ENCODE assay signal across 19 mouse cellular contexts in the genomic region with DNA sequence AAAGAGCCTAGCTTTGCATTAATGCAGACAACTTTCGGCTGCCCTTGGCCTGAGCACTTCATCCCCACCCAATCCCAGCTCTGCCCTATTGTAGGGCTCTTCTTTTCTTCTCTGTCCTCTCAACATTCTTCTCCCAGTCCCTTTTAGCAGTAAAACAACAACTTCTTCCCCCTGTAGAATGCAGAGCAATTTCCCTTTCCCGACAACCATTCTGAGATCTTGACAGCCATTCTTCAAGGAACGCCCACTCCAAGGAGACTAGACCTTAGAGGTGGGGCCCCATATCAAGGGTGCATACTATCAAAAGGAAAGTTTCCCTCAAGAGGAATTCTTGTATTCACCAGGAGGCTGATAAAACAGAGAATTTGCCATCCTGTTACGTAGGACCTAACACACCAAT. TPM values are rescaled to one million over a fixed set of nuclear protein-coding genes. Genes with fewer than 3 reads are reported as not detected.
DNase-seq lines count a peak whose midpoint lies in the region; ATAC-seq lines count a peak whose summit lies in the region.
"Had no signal": no experiment of that assay in that cellular context is flagged by ENCODE, and none has a peak within 500 bp of the region (broad histone marks: within the 10 kb centered on the region; RNA-seq: fewer than 3 reads in every experiment).

No protein-coding gene starts in this region.

- peak; percentile 30; the same call in 1 of the 2 replicates for ATAC-seq in forebrain, embryonic 11.5 days (replicated peaks; ENCODE audit: low FRiP score)
- ATAC-seq in forebrain, embryonic 14.5 days = no peak
- 0 out of 2 replicates have a peak, but pooled peaks have one; percentile 33 for ATAC-seq in midbrain, embryonic 11.5 days (ENCODE audit: low FRiP score)
- no peak for ATAC-seq in midbrain, embryonic 14.5 days (ENCODE audit: low FRiP score, low TSS enrichment)
- no peak for ATAC-seq in neural tube, embryonic 15.5 days (ENCODE audit: low FRiP score)

- no peaks in the 10 kb centered on the region; the same call in 1 of the 2 replicates for H3K4me1 ChIP-seq in forebrain, embryonic 11.5 days (replicated peaks; ENCODE audit: control insufficient read depth, insufficient read depth, low read length)
- peaks cover 4% of the 10 kb centered on the region; the same call in 1 of the 2 replicates for H3K4me1 ChIP-seq in forebrain, embryonic 14.5 days (ENCODE audit: control insufficient read depth, insufficient read depth, low read length)
- peaks cover 10% of the 10 kb centered on the region for H3K4me1 ChIP-seq in midbrain, embryonic 11.5 days (ENCODE audit: control insufficient read depth, insufficient read depth, low read length)
- H3K4me1 ChIP-seq in midbrain, embryonic 14.5 days (ENCODE audit: control insufficient read depth, insufficient read depth, low read length) = no peaks in the 10 kb centered on the region
- peaks cover 11% of the 10 kb centered on the region; the same call in 1 of the 2 replicates for H3K4me1 ChIP-seq in neural tube, embryonic 15.5 days
- H3K4me1 ChIP-seq: embryonic facial prominence, embryonic 10.5 days; lung, embryonic 15.5 days had no signal

- H3K9ac ChIP-seq in forebrain, embryonic 11.5 days (ENCODE audit: low read length) = no peak overlapping the region
- no peak overlapping the region for H3K9ac ChIP-seq in forebrain, embryonic 14.5 days (ENCODE audit: low read length)
- H3K9ac ChIP-seq in midbrain, embryonic 11.5 days (ENCODE audit: low read length) = peak overlapping the region; percentile 12; the same call in 1 of the 2 replicates
- no peak overlapping the region for H3K9ac ChIP-seq in midbrain, embryonic 14.5 days (replicated peaks; ENCODE audit: low read length)
- no peak overlapping the region for H3K9ac ChIP-seq in neural tube, embryonic 15.5 days (replicated peaks)
- H3K9ac ChIP-seq: liver, embryonic 14.5 days; lung, embryonic 15.5 days had no signal

- no peak for DNase-seq in forebrain, embryonic 11.5 days (ENCODE audit: low spot score)
- DNase-seq in forebrain, embryonic 14.5 days (ENCODE audit: low spot score) = no peak
- no peak for DNase-seq in midbrain, embryonic 11.5 days (ENCODE audit: low spot score, missing footprints)
- no peak for DNase-seq in midbrain, embryonic 14.5 days
- peak; percentile 85 for DNase-seq in ZHBTc4 (ENCODE audit: low read depth, low spot score)
- DNase-seq in cerebellum, postnatal 10 days = no peak
- DNase-seq: adrenal gland, adult 8-10 months; cerebellum, adult 11 months; cerebellum, postnatal 14 days; kidney, adult 18-20 months; spleen, adult 18-20 months; thymus, postnatal 25 days had no signal

- WGBS in forebrain, embryonic 11.5 days = 46% methylated on average over 4 of the region's 4 CpGs
- WGBS in forebrain, embryonic 14.5 days = 29% methylated on average over 4 of the region's 4 CpGs
- WGBS in midbrain, embryonic 11.5 days = 43% methylated on average over 4 of the region's 4 CpGs
- 33% methylated on average over 4 of the region's 4 CpGs for WGBS in midbrain, embryonic 14.5 days
- WGBS in neural tube, embryonic 15.5 days = 28% methylated on average over 4 of the region's 4 CpGs

- no peaks in the 10 kb centered on the region for H3K9me3 ChIP-seq in forebrain, embryonic 11.5 days (ENCODE audit: control insufficient read depth, low read length)
- H3K9me3 ChIP-seq in forebrain, embryonic 14.5 days (replicated peaks; ENCODE audit: control insufficient read depth, low read length) = no peaks in the 10 kb centered on the region
- H3K9me3 ChIP-seq in midbrain, embryonic 11.5 days (ENCODE audit: control insufficient read depth, low read length) = no peaks in the 10 kb centered on the region
- H3K9me3 ChIP-seq in midbrain, embryonic 14.5 days (ENCODE audit: control insufficient read depth, low read length) = no peaks in the 10 kb centered on the region
- no peaks in the 10 kb centered on the region for H3K9me3 ChIP-seq in neural tube, embryonic 15.5 days (replicated peaks)
- H3K9me3 ChIP-seq: embryonic facial prominence, embryonic 10.5 days; lung, embryonic 15.5 days had no signal

- no peak overlapping the region for H3K4me2 ChIP-seq in forebrain, embryonic 11.5 days (ENCODE audit: low read depth, low read length, severe bottlenecking)
- no peak overlapping the region for H3K4me2 ChIP-seq in forebrain, embryonic 14.5 days (ENCODE audit: low read length)
- peak overlapping the region; percentile 7; the same call in 1 of the 2 replicates for H3K4me2 ChIP-seq in midbrain, embryonic 11.5 days
- H3K4me2 ChIP-seq in midbrain, embryonic 14.5 days (ENCODE audit: low read length) = no peak overlapping the region
- no peak overlapping the region for H3K4me2 ChIP-seq in neural tube, embryonic 15.5 days
- H3K4me2 ChIP-seq: lung, embryonic 15.5 days had no signal

- H3K4me3 ChIP-seq in forebrain, embryonic 11.5 days (ENCODE audit: low read depth, low read length) = no peak overlapping the region
- no peak overlapping the region for H3K4me3 ChIP-seq in forebrain, embryonic 14.5 days (ENCODE audit: low read depth, low read length)
- no peak overlapping the region for H3K4me3 ChIP-seq in midbrain, embryonic 11.5 days (ENCODE audit: low read depth, low read length)
- H3K4me3 ChIP-seq in midbrain, embryonic 14.5 days (replicated peaks; ENCODE audit: low read depth, low read length) = no peak overlapping the region
- no peak overlapping the region for H3K4me3 ChIP-seq in neural tube, embryonic 15.5 days (replicated peaks)
- H3K4me3 ChIP-seq: embryonic facial prominence, embryonic 10.5 days; lung, embryonic 15.5 days had no signal

- peak overlapping the region; percentile 19; the same call in 1 of the 2 replicates for H3K27ac ChIP-seq in forebrain, embryonic 11.5 days (ENCODE audit: low read depth, low read length)
- H3K27ac ChIP-seq in forebrain, embryonic 14.5 days (ENCODE audit: low read depth, low read length) = no peak overlapping the region
- peak overlapping the region; percentile 61 for H3K27ac ChIP-seq in midbrain, embryonic 11.5 days (ENCODE audit: low read depth, low read length)
- H3K27ac ChIP-seq in midbrain, embryonic 14.5 days (replicated peaks; ENCODE audit: low read depth, low read length) = no peak overlapping the region
- peak overlapping the region; percentile 13; the same call in 1 of the 2 replicates for H3K27ac ChIP-seq in neural tube, embryonic 15.5 days (replicated peaks)
- H3K27ac ChIP-seq: embryonic facial prominence, embryonic 10.5 days; kidney, postnatal 0 days; liver, embryonic 14.5 days; lung, embryonic 15.5 days; macrophage had no signal

- no peaks in the 10 kb centered on the region for H3K36me3 ChIP-seq in forebrain, embryonic 11.5 days (ENCODE audit: control insufficient read depth, insufficient read depth, low read length)
- peaks cover 14% of the 10 kb centered on the region for H3K36me3 ChIP-seq in forebrain, embryonic 14.5 days (ENCODE audit: control insufficient read depth, insufficient read depth, low read length)
- H3K36me3 ChIP-seq in midbrain, embryonic 11.5 days (ENCODE audit: control insufficient read depth, insufficient read depth, low read length) = no peaks in the 10 kb centered on the region
- H3K36me3 ChIP-seq in midbrain, embryonic 14.5 days (ENCODE audit: control insufficient read depth, insufficient read depth, low read length) = peaks cover 18% of the 10 kb centered on the region; the same call in 1 of the 2 replicates
- peaks cover 10% of the 10 kb centered on the region; the same call in 1 of the 2 replicates for H3K36me3 ChIP-seq in neural tube, embryonic 15.5 days
- H3K36me3 ChIP-seq: lung, embryonic 15.5 days had no signal

- no peaks in the 10 kb centered on the region for H3K27me3 ChIP-seq in forebrain, embryonic 11.5 days (ENCODE audit: control insufficient read depth, insufficient read depth, low read length)
- no peaks in the 10 kb centered on the region for H3K27me3 ChIP-seq in forebrain, embryonic 14.5 days (replicated peaks; ENCODE audit: control insufficient read depth, insufficient read depth, low read length)
- no peaks in the 10 kb centered on the region for H3K27me3 ChIP-seq in midbrain, embryonic 11.5 days (ENCODE audit: control insufficient read depth, insufficient read depth, low read length)
- H3K27me3 ChIP-seq in midbrain, embryonic 14.5 days (ENCODE audit: control insufficient read depth, insufficient read depth, low read length) = no peaks in the 10 kb centered on the region
- H3K27me3 ChIP-seq in neural tube, embryonic 15.5 days (replicated peaks) = no peaks in the 10 kb centered on the region
- H3K27me3 ChIP-seq: CH12.LX; lung, embryonic 15.5 days had no signal

RNA-seq across cellular contexts. Expression of a gene that starts 18.5 kb away (rescaled TPM):
- polyA plus RNA-seq in forebrain, embryonic 11.5 days (2014; fragmentation: Nextera tagmentation; extraction: Ambion mirVana) = 7.2 and 8.1 TPM in 2 replicates
- polyA plus RNA-seq in forebrain, embryonic 14.5 days (2014; fragmentation: Nextera tagmentation; extraction: Ambion mirVana) = 5.9 and 6.6 TPM in 2 replicates
- 6.3 and 8.0 TPM in 2 replicates for polyA plus RNA-seq in midbrain, embryonic 11.5 days (2014; fragmentation: Nextera tagmentation; extraction: Ambion mirVana)
- polyA plus RNA-seq in midbrain, embryonic 14.5 days (2014; fragmentation: Nextera tagmentation; extraction: Ambion mirVana) = 7.5 and 7.6 TPM in 2 replicates
- 6.1 and 6.8 TPM in 2 replicates for polyA plus RNA-seq in neural tube, embryonic 15.5 days (2015; fragmentation: Nextera tagmentation; extraction: Ambion mirVana)

RNA-seq across cellular contexts. Expression of a gene that starts 37.6 kb away (rescaled TPM):
- 2.4 and 3.6 TPM in 2 replicates for polyA plus RNA-seq in forebrain, embryonic 11.5 days (2014; fragmentation: Nextera tagmentation; extraction: Ambion mirVana)
- polyA plus RNA-seq in forebrain, embryonic 14.5 days (2014; fragmentation: Nextera tagmentation; extraction: Ambion mirVana) = 1.8 and 3.6 TPM in 2 replicates
- polyA plus RNA-seq in midbrain, embryonic 11.5 days (2014; fragmentation: Nextera tagmentation; extraction: Ambion mirVana) = 1.4 and 1.8 TPM in 2 replicates
- 3.1 and 3.2 TPM in 2 replicates for polyA plus RNA-seq in midbrain, embryonic 14.5 days (2014; fragmentation: Nextera tagmentation; extraction: Ambion mirVana)
- 2.5 and 2.9 TPM in 2 replicates for polyA plus RNA-seq in neural tube, embryonic 15.5 days (2015; fragmentation: Nextera tagmentation; extraction: Ambion mirVana)

RNA-seq across cellular contexts. Expression of a gene that starts 37.6 kb away (rescaled TPM):
- polyA plus RNA-seq in forebrain, embryonic 11.5 days (2014; fragmentation: Nextera tagmentation; extraction: Ambion mirVana) = 44.5 and 45.5 TPM in 2 replicates
- polyA plus RNA-seq in forebrain, embryonic 14.5 days (2014; fragmentation: Nextera tagmentation; extraction: Ambion mirVana) = 55.4 and 55.5 TPM in 2 replicates
- 39.0 and 41.2 TPM in 2 replicates for polyA plus RNA-seq in midbrain, embryonic 11.5 days (2014; fragmentation: Nextera tagmentation; extraction: Ambion mirVana)
- polyA plus RNA-seq in midbrain, embryonic 14.5 days (2014; fragmentation: Nextera tagmentation; extraction: Ambion mirVana) = 48.1 and 49.5 TPM in 2 replicates
- 36.9 and 39.8 TPM in 2 replicates for polyA plus RNA-seq in neural tube, embryonic 15.5 days (2015; fragmentation: Nextera tagmentation; extraction: Ambion mirVana)

RNA-seq across cellular contexts. Expression of a gene that starts 37.7 kb away (rescaled TPM):
- polyA plus RNA-seq in forebrain, embryonic 11.5 days (2014; fragmentation: Nextera tagmentation; extraction: Ambion mirVana) = 34.6 and 37.3 TPM in 2 replicates
- polyA plus RNA-seq in forebrain, embryonic 14.5 days (2014; fragmentation: Nextera tagmentation; extraction: Ambion mirVana) = 25.1 and 33.2 TPM in 2 replicates
- polyA plus RNA-seq in midbrain, embryonic 11.5 days (2014; fragmentation: Nextera tagmentation; extraction: Ambion mirVana) = 29.6 and 30.4 TPM in 2 replicates
- polyA plus RNA-seq in midbrain, embryonic 14.5 days (2014; fragmentation: Nextera tagmentation; extraction: Ambion mirVana) = 32.0 and 33.2 TPM in 2 replicates
- 34.7 and 37.1 TPM in 2 replicates for polyA plus RNA-seq in neural tube, embryonic 15.5 days (2015; fragmentation: Nextera tagmentation; extraction: Ambion mirVana)

RNA-seq across cellular contexts. Expression of a gene that starts 39.2 kb away (rescaled TPM):
- 326 and 354 TPM in 2 replicates for polyA plus RNA-seq in forebrain, embryonic 11.5 days (2014; fragmentation: Nextera tagmentation; extraction: Ambion mirVana)
- polyA plus RNA-seq in forebrain, embryonic 14.5 days (2014; fragmentation: Nextera tagmentation; extraction: Ambion mirVana) = 309 and 324 TPM in 2 replicates
- polyA plus RNA-seq in midbrain, embryonic 11.5 days (2014; fragmentation: Nextera tagmentation; extraction: Ambion mirVana) = 359 and 375 TPM in 2 replicates
- 298 and 333 TPM in 2 replicates for polyA plus RNA-seq in midbrain, embryonic 14.5 days (2014; fragmentation: Nextera tagmentation; extraction: Ambion mirVana)
- 301 and 304 TPM in 2 replicates for polyA plus RNA-seq in neural tube, embryonic 15.5 days (2015; fragmentation: Nextera tagmentation; extraction: Ambion mirVana)

Comparison
In these comparisons a context has a peak if more than half of its experiments do, and no peak if none do; other contexts are left out.
1. ATAC-seq: peak in forebrain, embryonic 11.5 days (single experiment) and midbrain, embryonic 11.5 days (single experiment); none in forebrain, embryonic 14.5 days (single experiment), midbrain, embryonic 14.5 days (single experiment) and neural tube, embryonic 15.5 days (single experiment).
2. H3K27ac ChIP-seq: peak in forebrain, embryonic 11.5 days (single experiment), midbrain, embryonic 11.5 days (single experiment) and neural tube, embryonic 15.5 days (single experiment); none in forebrain, embryonic 14.5 days (single experiment) and midbrain, embryonic 14.5 days (single experiment).